16 mouse cellular contexts compared by ENCODE assay signal in genomic region chr12:105314328-105314727, GRCm38 (mm10).
"Had no signal": no experiment of that assay in that cellular context is flagged by ENCODE, and none has a peak within 500 bp of the region (broad histone marks: within the 10 kb centered on the region; RNA-seq: fewer than 3 reads in every experiment).

No protein-coding gene starts in this region.

- DNase-seq: heart, postnatal 10 days; heart, postnatal 14 days; heart, postnatal 36 days; heart, postnatal 4 days; kidney, adult 11 months; kidney, adult 18-20 months; kidney, adult 2 months; kidney, adult 8-10 months; kidney, adult 9 months; kidney, postnatal 10 days; kidney, postnatal 14 days; kidney, postnatal 25 days; kidney, postnatal 36 days; kidney, postnatal 4 days; layer of hippocampus, adult 9-11 months; layer of hippocampus, postnatal 36 days had no signal
